Mouse (Mus musculus) heart, postnatal 0 days (tissue): ENCODE measurements around the gene Lmln. TPM values are rescaled to one million over a fixed set of nuclear protein-coding genes. Genes with fewer than 3 reads are reported as not detected.
"Not testable (repeated sequence)": the region's sequence is repeated elsewhere in the genome, so short reads cannot be mapped to it uniquely, and the experiment has no call there.

Experiments used
- ATAC-seq: fragments of 200-750 bp; cut with Nextera tagmentation; 2 replicates; pipeline ENCODE4 v1.8.0; 2017; ENCODE audit warnings: low read depth, moderate number of reproducible peaks, moderate library complexity; ENCODE audit not compliant: insufficient read depth
- DNase-seq: peaks from one replicate; pipeline ENCODE4 v3.0.0-alpha.2; 2016; ENCODE audit warnings: low spot score
- H3K27ac ChIP-seq: fragments of 300-500 bp; sonication (generic); 2 replicates; pipeline ENCODE4 v1.5.1; 2014; ENCODE audit warnings: low read depth, mild to moderate bottlenecking
- H3K27me3 ChIP-seq: fragments of 300-500 bp; sonication (generic); 2 replicates; pipeline ENCODE4 v1.6.1; 2014; ENCODE audit warnings: low read length, mixed read lengths; ENCODE audit not compliant: control insufficient read depth, insufficient read depth
- H3K36me3 ChIP-seq: fragments of 300-500 bp; sonication (generic); replicated peaks from 2 replicates; pipeline ENCODE4 v1.6.1; 2014; ENCODE audit warnings: low read length, mixed read lengths; ENCODE audit not compliant: control insufficient read depth, insufficient read depth
- H3K4me1 ChIP-seq: fragments of 300-500 bp; sonication (generic); 2 replicates; pipeline ENCODE4 v1.6.1; 2014; ENCODE audit warnings: antibody characterized with exemption; ENCODE audit not compliant: control insufficient read depth, insufficient read depth
- H3K4me2 ChIP-seq: fragments of 300-500 bp; sonication (generic); 2 replicates; pipeline ENCODE4 v1.6.1; 2014; ENCODE audit warnings: low read depth, mild to moderate bottlenecking, low read length, moderate library complexity
- H3K4me3 ChIP-seq: fragments of 300-500 bp; sonication (generic); 2 replicates; pipeline ENCODE4 v1.5.1; 2014; ENCODE audit warnings: low read depth, low read length
- H3K9ac ChIP-seq: fragments of 300-500 bp; sonication (generic); replicated peaks from 2 replicates; pipeline ENCODE4 v1.6.1; 2014; ENCODE audit warnings: low read depth, low read length, mixed read lengths
- H3K9me3 ChIP-seq: fragments of 300-500 bp; sonication (generic); replicated peaks from 2 replicates; pipeline ENCODE4 v1.6.1; 2016; ENCODE audit warnings: low read length; ENCODE audit not compliant: control insufficient read depth
- CTCF ChIP-seq: IDR thresholded peaks from 2 replicates; pipeline ENCODE4 v1.5.1; 2016; ENCODE audit warnings: antibody characterized with exemption, control low read depth, low read depth
- EP300 ChIP-seq: IDR thresholded peaks from 2 replicates; pipeline ENCODE4 v1.6.1; 2016; ENCODE audit warnings: antibody characterized with exemption, low read depth
- WGBS: fragments of 180-500 bp; shearing (Covaris S2); extraction: QIAGEN DNeasy Blood & Tissue Kit; methylation state at CpG from one replicate; pipeline ENCODE4 v1.1.7; 2014; 5-methylcytosine and 5-hydroxymethylcytosine counted together
- polyA plus RNA-seq: library from polyadenylated mRNA; unstranded; fragments of >200 nt; fragmentation: Nextera tagmentation; extraction: Ambion mirVana; gene quantifications from 2 replicates; pipeline ENCODE4 v1.2.1, GENCODE M21; 2015
- total RNA-seq: library from RNA; depleted of rRNA; stranded (reverse); fragments of >200 nt; gene quantifications from 2 replicates; pipeline ENCODE4 v1.2.3, GENCODE M21; 2014; ENCODE audit warnings: low replicate concordance

Gene Lmln
- total and polyA plus RNA-seq, 2 experiments from 2014 or later = 1.1 to 3.5 TPM

DNA sequence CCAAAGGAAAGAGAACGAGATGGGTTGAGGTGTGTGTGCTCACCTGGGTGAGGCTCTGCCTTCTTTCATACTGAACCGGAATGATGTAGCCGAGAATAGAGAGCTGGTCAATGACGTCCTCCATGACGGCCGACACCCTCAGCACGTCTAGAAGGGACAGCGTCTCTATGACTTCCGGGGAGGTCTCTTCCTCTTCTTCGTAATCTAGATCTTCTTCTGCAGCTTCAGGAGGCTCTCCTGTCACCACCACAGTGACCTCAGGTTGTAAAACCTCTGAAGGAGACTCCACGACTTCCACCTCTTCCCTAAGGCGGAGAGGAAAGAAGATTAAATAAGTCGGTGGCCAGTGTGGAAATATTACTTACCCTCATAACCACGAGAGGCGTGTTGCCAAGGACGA lies 12.5 kb upstream of the Lmln start:
- no peaks in the 10 kb centered on the region for H3K36me3 ChIP-seq
- no peak for DNase-seq
- no peak for TF ChIP-seq EP300
- TF ChIP-seq CTCF = no peak
- H3K27ac ChIP-seq = no peak overlapping the region
- no peak for ATAC-seq
- H3K27me3 ChIP-seq = no peaks in the 10 kb centered on the region
- H3K4me1 ChIP-seq = no peaks in the 10 kb centered on the region
- 81% methylated on average over 16 of the region's 16 CpGs for WGBS
- H3K4me3 ChIP-seq = no peak overlapping the region
- H3K9me3 ChIP-seq = no peaks in the 10 kb centered on the region
- no peak overlapping the region for H3K9ac ChIP-seq
- H3K4me2 ChIP-seq = no peak overlapping the region

DNA sequence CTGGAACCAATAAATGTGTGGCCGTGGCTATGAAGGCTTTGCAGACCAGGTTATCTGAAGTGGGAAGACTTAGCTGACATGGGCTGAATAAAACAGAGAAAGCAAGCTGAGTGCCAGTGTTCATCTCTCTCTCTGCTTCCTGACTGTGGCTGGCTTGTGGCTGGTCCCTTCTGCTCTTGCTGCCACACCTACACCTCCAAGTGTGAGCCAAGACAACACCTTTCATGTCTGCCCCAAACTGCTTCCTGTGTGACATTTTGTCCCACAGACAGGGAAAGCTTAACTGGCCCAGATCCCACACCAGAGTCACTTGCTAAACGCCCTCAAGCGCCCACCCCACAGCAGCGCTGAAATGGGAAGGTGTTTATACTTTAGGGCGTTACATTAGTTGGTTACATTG lies 9.2 kb upstream of the Lmln start:
- no peak overlapping the region for H3K4me3 ChIP-seq
- 65% methylated on average over 5 of the region's 5 CpGs for WGBS
- H3K9ac ChIP-seq = no peak overlapping the region
- H3K36me3 ChIP-seq = peaks cover 3% of the 10 kb centered on the region; the same call in 1 of the 2 replicates
- no peak for DNase-seq
- TF ChIP-seq EP300 (no peak), CTCF (no peak)
- H3K27ac ChIP-seq = no peak overlapping the region
- no peak for ATAC-seq
- H3K27me3 ChIP-seq = no peaks in the 10 kb centered on the region
- no peak overlapping the region for H3K4me2 ChIP-seq
- peaks cover 7% of the 10 kb centered on the region for H3K4me1 ChIP-seq
- no peaks in the 10 kb centered on the region for H3K9me3 ChIP-seq

DNA sequence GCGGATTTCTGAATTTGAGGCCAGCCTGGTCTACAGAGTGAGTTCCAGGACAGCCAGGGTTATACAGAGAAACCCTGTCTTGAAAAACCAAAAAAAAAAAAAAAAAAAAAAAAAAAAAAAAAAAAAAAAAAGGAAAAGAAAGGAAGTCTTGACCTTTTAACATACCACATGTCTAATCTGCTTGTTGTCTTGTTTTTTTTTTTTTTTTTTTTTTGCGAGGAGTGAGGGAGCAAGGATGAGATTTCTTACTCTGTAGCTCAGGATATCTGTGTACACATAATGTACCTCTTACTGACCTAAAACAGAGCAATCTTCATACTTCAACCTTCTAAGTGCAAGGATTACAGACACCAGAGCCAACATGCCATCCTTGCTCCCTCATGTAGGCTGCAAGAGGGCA lies 7.4 kb upstream of the Lmln start:
- H3K9ac ChIP-seq, H3K27ac ChIP-seq, H3K27me3 ChIP-seq, DNase-seq, H3K9me3 ChIP-seq, H3K4me1 ChIP-seq, H3K4me3 ChIP-seq, ATAC-seq, H3K4me2 ChIP-seq: not testable (repeated sequence)
- WGBS = 72% methylated on average over 2 of the region's 2 CpGs
- peaks cover 20% of the 10 kb centered on the region for H3K36me3 ChIP-seq

DNA sequence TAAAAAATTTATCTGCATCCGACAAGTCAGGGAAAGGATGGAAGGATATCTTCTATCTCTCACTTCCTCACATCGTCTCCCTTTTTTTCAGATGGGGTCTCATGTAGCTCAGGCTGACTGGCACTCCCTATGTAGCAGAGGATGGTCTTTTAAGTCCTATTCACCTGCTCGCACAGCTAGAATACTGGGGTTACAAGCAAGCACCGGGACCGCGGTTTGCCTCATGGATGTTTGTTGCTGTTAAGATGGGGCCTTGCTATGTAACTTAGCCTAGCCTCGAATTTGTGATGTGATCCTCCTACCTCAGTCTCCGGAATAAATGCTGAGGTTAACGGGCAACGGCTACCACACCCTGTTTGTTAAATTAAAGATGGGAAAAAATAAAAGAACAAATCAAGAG lies 6.7 kb upstream of the Lmln start:
- ATAC-seq (peak; percentile 3; the same call in 1 of the 2 replicates), DNase-seq (no peak)
- Histone ChIP-seq H3K36me3 (peaks cover 27% of the 10 kb centered on the region), H3K9ac (0 out of 2 replicates have a peak overlapping the region, but pooled peaks have one; percentile 45), H3K9me3 (no peaks in the 10 kb centered on the region), H3K27ac (no peak overlapping the region), H3K4me3 (peak overlapping the region; percentile 91), H3K27me3 (no peaks in the 10 kb centered on the region), H3K4me1 (peaks cover 9% of the 10 kb centered on the region), H3K4me2 (peak overlapping the region; percentile 75)
- WGBS = 14% methylated on average over 10 of the region's 10 CpGs
- TF ChIP-seq CTCF (no peak), EP300 (no peak)

DNA sequence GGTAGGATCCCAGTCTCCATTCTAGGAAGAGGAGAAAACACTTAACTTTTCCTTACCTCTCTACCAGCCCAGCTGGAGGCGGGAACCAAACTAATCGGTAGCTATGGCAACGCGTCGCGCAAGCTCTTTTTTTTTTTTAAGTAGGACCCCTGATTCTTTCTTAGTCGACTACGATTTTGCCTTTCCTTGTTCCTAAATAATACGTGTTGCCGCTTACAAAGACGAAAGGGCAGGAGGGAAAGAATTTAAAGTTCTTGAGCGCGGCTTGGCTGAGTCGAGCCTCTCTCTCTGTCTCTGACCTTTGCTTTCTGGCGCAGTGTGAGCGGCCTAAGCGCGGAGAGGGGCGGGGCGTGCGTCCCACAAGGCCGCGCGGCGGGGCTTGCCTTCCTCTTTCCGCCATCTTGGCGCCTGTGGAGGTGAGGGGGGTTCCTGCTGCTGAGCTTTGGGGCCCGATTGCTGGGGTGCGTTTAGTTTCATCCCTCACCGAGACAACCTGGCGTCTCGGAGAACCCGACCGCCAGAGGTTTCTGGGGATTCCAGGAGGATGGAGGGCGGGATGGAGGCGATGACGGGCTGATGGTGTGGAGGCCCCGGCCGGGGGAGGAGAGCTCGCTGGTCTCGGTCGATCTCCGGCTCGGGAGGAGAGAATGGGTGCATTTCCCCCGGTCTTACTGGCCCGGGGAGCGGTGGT lies 6.1 kb upstream of the Lmln start, which contains the start of the genes Iqcg and Rpl35a:
Gene Iqcg (minus strand): TSS at position 124 of the 691 bp plus-strand sequence.
Gene Rpl35a (plus strand): TSS at position 359 of the 691 bp plus-strand sequence.
- peak; percentile 93 for TF ChIP-seq EP300
- no peak for TF ChIP-seq CTCF
- under 1% methylated on average over 46 of the region's 47 CpGs for WGBS
- peak within 1 kb of the TSS; percentile 91 for H3K27ac ChIP-seq
- peak within 1 kb of the TSS; percentile 93 for H3K9ac ChIP-seq
- H3K4me3 ChIP-seq = peak within 1 kb of the TSS; percentile 91
- peak within 1 kb of the TSS; percentile 78 for H3K4me2 ChIP-seq
- H3K27me3 ChIP-seq = no peaks in the 10 kb centered on the region
- H3K36me3 ChIP-seq = peaks cover 31% of the 10 kb centered on the region
- peak; percentile 93 for ATAC-seq
- H3K4me1 ChIP-seq = peaks cover 9% of the 10 kb centered on the region
- H3K9me3 ChIP-seq = no peaks in the 10 kb centered on the region
- DNase-seq = peak; percentile 94

DNA sequence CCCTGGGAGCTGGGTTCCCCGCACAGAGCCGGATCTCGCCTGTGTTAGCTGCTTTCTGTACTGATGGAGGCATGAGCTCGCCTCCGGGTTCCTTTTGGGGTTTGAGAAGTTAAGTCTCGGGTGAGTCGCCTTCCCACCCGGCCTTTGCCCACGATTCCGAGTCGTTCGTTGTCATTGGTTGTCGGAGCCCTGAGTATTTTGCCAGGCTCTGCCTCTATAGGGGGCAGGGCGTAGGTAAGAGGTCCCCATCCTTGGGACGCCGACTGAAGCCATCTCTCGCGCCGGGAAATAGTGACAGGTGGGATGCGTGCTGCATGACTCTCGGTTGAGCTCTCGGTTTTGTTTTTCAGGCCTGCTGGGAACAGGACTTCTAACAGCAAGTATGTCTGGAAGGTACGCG lies 5.5 kb upstream of the Lmln start:
- Histone ChIP-seq H3K4me1 (peaks cover 11% of the 10 kb centered on the region), H3K27ac (peak overlapping the region; percentile 91), H3K36me3 (peaks cover 31% of the 10 kb centered on the region), H3K4me2 (peak overlapping the region; percentile 78), H3K9me3 (no peaks in the 10 kb centered on the region), H3K9ac (peak overlapping the region; percentile 93), H3K4me3 (peak overlapping the region; percentile 91), H3K27me3 (no peaks in the 10 kb centered on the region)
- WGBS = 0% methylated on average over 24 of the region's 24 CpGs
- DNase-seq = peak; percentile 45
- TF ChIP-seq EP300 = no peak
- TF ChIP-seq CTCF = no peak
- ATAC-seq = peak; percentile 22
